Mouse (Mus musculus): Measurements from ENCODE around the gene Ndufa5. TPM values are rescaled to one million over a fixed set of nuclear protein-coding genes. Genes with fewer than 3 reads are reported as not detected.

Ndufa5 gene
- total RNA-seq, 4 experiments from 2014 or later: 471 to 626 (median 563) TPM

- no peak for DNase-seq (ENCODE audit: low spot score in 2 of 2)
These were observed 2.1 kb downstream of the Ndufa5 start for GRCm38 (mm10) chr6:24525705-24526104.

DNA sequence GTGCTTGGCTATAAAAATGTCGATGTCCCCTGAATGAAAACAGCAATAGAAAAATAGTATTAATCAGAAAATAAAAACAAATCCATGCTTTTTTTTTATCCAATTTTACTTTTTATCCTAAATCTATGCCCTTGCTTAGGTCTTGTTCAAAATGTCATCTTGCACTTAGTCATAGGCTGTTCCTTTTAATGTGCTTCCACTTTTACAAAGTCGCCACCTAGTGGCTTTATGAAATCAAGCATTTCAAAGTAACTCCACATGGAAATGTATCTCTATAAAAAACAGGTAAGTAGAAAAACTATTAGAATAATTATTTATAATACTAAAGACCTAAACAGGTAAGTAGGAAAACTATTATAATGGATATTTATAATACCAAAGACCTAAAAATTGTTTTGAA lies 11.6 kb downstream of the Ndufa5 start:
- DNase-seq (ENCODE audit: low spot score in 2 of 2): no peak

- peak in 1 of 2 experiments; percentile 11 for DNase-seq (ENCODE audit: low spot score in 2 of 2)
These were observed 13.1 kb downstream of the Ndufa5 start, which contains the start of gene Iqub for GRCm38 (mm10) chr6:24514552-24515284. Gene Iqub (minus strand): TSS chr6:24515067.

- DNase-seq (ENCODE audit: low spot score in 2 of 2): no peak
These were observed 23.7 kb downstream of the Ndufa5 start for GRCm38 (mm10) chr6:24504141-24504540.

- DNase-seq (ENCODE audit: low spot score in 2 of 2): no peak
These were observed 37.5 kb downstream of the Ndufa5 start for GRCm38 (mm10) chr6:24490341-24490740.

DNA sequence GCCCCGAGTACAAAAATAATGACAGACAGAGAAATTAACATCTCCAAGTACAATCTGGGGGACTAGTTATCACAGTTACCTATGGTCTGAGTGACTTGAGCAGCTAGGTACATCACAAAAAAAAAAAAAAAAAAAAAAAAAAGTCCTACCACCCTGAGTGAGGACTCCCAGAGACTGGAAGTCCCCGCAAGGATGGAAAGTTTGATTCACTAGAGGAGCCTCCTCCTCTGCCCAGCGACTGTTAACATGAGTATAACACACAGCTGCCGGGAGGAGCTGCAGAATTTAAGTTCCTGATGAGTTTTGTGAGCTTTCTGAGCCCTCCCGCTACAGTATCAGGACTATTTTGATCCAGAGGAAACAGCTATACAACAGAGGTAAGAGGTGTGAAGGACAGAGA lies 41.3 kb downstream of the Ndufa5 start:
- no peak for DNase-seq (ENCODE audit: low spot score in 2 of 2)

DNA sequence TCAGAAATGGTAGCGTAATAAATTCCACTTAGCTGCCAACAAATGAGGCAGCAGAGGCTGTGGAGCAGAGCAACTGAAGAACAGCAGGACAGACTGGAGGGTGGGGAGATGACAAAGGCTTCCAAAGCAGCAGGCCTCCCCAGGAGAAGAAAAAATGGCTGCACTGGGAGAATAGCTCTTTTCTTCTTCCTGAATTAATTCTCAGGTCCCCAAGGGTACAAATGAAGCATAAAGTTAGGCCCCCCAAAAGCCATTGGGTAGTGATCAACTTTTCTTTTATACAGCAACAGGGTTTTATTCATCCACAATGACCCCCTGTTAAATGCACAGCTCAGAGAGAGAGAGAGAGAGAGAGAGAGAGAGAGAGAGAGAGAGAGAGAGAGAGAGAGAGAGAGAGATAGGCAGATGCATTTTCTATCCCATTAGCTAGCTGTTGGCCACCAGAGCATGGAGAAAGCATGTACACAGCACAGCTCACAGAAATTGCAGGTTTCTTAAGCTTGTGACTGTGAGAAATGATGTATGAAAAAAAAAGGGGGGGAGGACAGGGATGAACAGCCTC lies 57.2 kb downstream of the Ndufa5 start:
- no peak for DNase-seq (ENCODE audit: low spot score in 2 of 2)

DNA sequence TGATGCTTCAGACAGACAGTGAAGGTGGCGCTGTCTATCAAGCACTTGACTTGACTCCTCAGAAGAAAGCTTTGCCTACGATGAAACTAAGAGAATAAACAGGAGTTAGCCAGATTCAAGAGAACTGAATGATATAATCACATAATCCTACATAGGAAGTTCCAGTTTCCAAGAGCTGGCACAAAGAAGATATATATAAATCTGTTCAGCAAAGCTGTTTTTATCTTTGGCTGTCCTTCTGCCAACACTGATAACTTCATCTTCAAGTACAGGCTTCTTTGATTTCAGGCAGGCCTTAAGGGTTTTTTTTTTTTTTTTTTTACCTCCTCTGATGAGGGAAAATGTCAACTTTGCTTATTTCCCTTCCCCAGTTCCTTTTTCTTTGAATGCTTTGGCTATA lies 57.7 kb downstream of the Ndufa5 start:
- DNase-seq (ENCODE audit: low spot score in 2 of 2): no peak

Other genes starting within 250 kb of the Ndufa5 start
- under 1 TPM; 0.10 to 0.27 (median 0.19) TPM for gene Iqub, start 12.9 kb downstream of the Ndufa5 start, total RNA-seq (2022)
- 10 to 100 TPM; 61.5 to 83.0 (median 66.8) TPM for gene Asb15, start 131 bp upstream of the Ndufa5 start, total RNA-seq (2022)
- gene Lmod2, start 69.7 kb upstream of the Ndufa5 start, total RNA-seq (2022): 100 to 1,000 TPM; 142 to 191 (median 167) TPM
- gene Wasl, start 137.0 kb upstream of the Ndufa5 start, total RNA-seq (2022): 10 to 100 TPM; 11.5 to 15.7 (median 15.4) TPM
- not detected for gene Hyal6, start 205.2 kb upstream of the Ndufa5 start, total RNA-seq (2022)
- gene Hyal4, start 220.3 kb upstream of the Ndufa5 start, total RNA-seq (2022): not detected

All from gastrocnemius, adult 8-10 months (tissue).